Mouse (Mus musculus) stomach, embryonic 14.5 days (tissue): Measurements from ENCODE around the gene Pnma1. TPM values are rescaled to one million over a fixed set of nuclear protein-coding genes. Genes with fewer than 3 reads are reported as not detected.
"Not testable (repeated sequence)": the region's sequence is repeated elsewhere in the genome, so short reads cannot be mapped to it uniquely, and the experiment has no call there.

ENCODE experiments used
- ATAC-seq: fragments of 200-750 bp; cut with Nextera tagmentation; 2 replicates; pipeline ENCODE4 v1.8.0; 2017; ENCODE audit warnings: low read depth, moderate TSS enrichment; ENCODE audit not compliant: insufficient number of reproducible peaks, insufficient read depth, low FRiP score
- H3K27ac ChIP-seq: fragments of 300-500 bp; sonication (generic); 2 replicates; pipeline ENCODE4 v1.5.1; 2014; ENCODE audit warnings: mild to moderate bottlenecking, low read length, moderate library complexity, mixed read lengths
- H3K27me3 ChIP-seq: fragments of 300-500 bp; sonication (generic); 2 replicates; pipeline ENCODE4 v1.6.1; 2014; ENCODE audit warnings: low read length, control low read depth, mixed read lengths; ENCODE audit not compliant: control insufficient read depth, insufficient read depth
- H3K36me3 ChIP-seq: fragments of 300-500 bp; sonication (generic); 2 replicates; pipeline ENCODE4 v1.6.1; 2014; ENCODE audit warnings: mild to moderate bottlenecking, control low read depth, low read length, moderate library complexity, mixed read lengths; ENCODE audit not compliant: control insufficient read depth, insufficient read depth
- H3K4me1 ChIP-seq: fragments of 300-500 bp; sonication (generic); 2 replicates; pipeline ENCODE4 v1.6.1; 2014; ENCODE audit warnings: low read length, control low read depth, mixed read lengths; ENCODE audit not compliant: control insufficient read depth, insufficient read depth
- H3K4me2 ChIP-seq: fragments of 300-500 bp; sonication (generic); replicated peaks from 2 replicates; pipeline ENCODE4 v1.6.1; 2014; ENCODE audit warnings: low read depth, low read length, control low read depth
- H3K4me3 ChIP-seq: fragments of 300-500 bp; sonication (generic); 2 replicates; pipeline ENCODE4 v1.5.1; 2014; ENCODE audit warnings: low read depth, low read length, control low read depth
- H3K9ac ChIP-seq: fragments of 300-500 bp; sonication (generic); replicated peaks from 2 replicates; pipeline ENCODE4 v1.6.1; 2014; ENCODE audit warnings: low read depth, mild to moderate bottlenecking, control low read depth, low read length, moderate library complexity, mixed read lengths
- H3K9me3 ChIP-seq: fragments of 300-500 bp; sonication (generic); 2 replicates; pipeline ENCODE4 v1.6.1; 2016; ENCODE audit warnings: low read depth, low read length, control low read depth; ENCODE audit not compliant: control insufficient read depth
- WGBS: fragments of 180-500 bp; shearing (Covaris S2); extraction: QIAGEN DNeasy Blood & Tissue Kit; methylation state at CpG from one replicate; pipeline ENCODE4 v1.1.7; 2014; 5-methylcytosine and 5-hydroxymethylcytosine counted together
- polyA plus RNA-seq: library from polyadenylated mRNA; unstranded; fragments of >200 nt; fragmentation: Nextera tagmentation; extraction: Ambion mirVana; gene quantifications from 2 replicates; pipeline ENCODE4 v1.2.1, GENCODE M21; 2014

Gene Pnma1
- polyA plus RNA-seq, 1 experiment from 2014 or later: 0.45 TPM

DNA sequence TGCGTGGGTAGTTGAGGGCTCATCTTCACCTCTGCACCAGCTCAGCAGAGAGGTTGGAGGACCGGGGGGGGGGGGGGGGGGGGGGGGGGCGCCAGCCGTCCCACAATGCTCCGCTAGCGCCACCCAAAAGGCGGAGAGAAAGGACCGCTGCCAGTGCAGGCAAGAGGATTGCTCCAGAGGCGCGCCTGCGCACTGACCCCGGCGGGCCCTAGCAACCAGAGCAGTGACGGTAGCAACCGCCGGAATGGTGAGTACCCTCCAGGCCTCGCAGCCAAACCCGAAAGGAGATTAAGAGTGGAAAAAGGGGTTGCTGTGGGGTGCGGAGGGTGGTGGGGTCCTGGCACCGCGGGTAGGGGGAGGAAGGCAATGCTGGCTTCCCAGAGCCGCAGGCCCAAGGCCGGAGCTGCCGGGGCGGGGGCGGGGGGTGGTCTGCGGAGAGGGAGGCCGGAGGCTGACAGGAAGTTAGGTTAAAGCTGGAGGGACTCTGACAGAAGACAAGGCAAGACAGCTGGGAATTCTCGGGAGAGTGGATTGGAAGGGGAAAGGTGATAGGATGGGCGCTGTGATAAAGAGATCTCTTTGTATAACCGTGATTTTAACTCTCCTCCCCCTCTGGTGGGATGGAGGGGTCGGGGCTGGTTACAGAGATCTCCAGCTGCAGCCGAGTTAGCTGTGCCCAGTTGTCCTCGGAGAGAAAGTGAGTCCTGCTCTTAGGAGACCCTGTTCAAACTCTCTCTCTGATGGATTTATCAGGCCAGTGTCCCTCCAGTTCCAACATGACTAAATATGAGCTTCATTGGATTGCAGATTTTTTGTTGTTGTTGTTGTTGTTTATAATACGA is 33.9 kb downstream of the Pnma1 start, which contains the start of gene Dnal1:
TSS of gene Dnal1 (plus strand) at position 214 of the 842 bp plus-strand sequence.
- WGBS: 2% methylated on average over 31 of the region's 35 CpGs
- no peak within 1 kb of the TSS for H3K27ac ChIP-seq

GRCm38 (mm10) chr12:84113676-84114075 is 34.6 kb downstream of the Pnma1 start:
- Histone ChIP-seq H3K27me3 (no peaks in the 10 kb centered on the region), H3K4me2 (peak overlapping the region; percentile 39), H3K9me3 (no peaks in the 10 kb centered on the region), H3K4me3 (peak overlapping the region; percentile 62), H3K9ac (no peak overlapping the region), H3K27ac (no peak overlapping the region), H3K4me1 (no peaks in the 10 kb centered on the region), H3K36me3 (no peaks in the 10 kb centered on the region)
- WGBS: 41% methylated on average over 6 of the region's 6 CpGs
- no peak for ATAC-seq

More for the DNA sequence above, 33.9 kb downstream of the Pnma1 start, which contains the start of gene Dnal1:
- Histone ChIP-seq H3K4me2 (peak within 1 kb of the TSS; percentile 39), H3K9ac (peak within 1 kb of the TSS; percentile 15), H3K4me3 (peak within 1 kb of the TSS; percentile 62), H3K9me3 (no peaks in the 10 kb centered on the region), H3K4me1 (no peaks in the 10 kb centered on the region), H3K36me3 (no peaks in the 10 kb centered on the region), H3K27me3 (no peaks in the 10 kb centered on the region)
- ATAC-seq: peak; percentile 97

DNA sequence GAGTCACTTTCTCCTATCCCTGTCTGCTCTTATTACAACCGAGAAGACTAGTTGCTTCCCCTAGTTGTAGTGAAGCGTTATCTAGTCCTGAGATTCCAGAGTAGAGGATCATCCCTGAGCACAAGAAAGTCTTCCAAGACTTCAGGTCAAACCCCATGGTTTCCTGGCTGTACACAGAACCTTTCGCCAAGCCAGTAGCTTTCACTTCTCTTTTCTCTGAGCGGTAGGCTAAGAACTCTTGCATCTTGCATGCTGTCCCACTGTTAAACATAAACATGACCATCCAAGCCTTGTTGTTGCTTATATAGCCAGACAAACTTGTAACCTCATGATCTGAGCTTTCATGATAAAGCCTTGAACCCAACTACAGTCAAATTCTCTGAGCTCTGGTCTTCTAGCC is 37.5 kb downstream of the Pnma1 start:
- H3K36me3 ChIP-seq: no peaks in the 10 kb centered on the region
- no peak overlapping the region for H3K27ac ChIP-seq
- H3K9ac ChIP-seq: no peak overlapping the region
- no peak overlapping the region for H3K4me2 ChIP-seq
- no peak for ATAC-seq
- H3K27me3 ChIP-seq: no peaks in the 10 kb centered on the region
- H3K4me1 ChIP-seq: no peaks in the 10 kb centered on the region
- 94% methylated on average over 4 of the region's 4 CpGs for WGBS
- no peaks in the 10 kb centered on the region for H3K9me3 ChIP-seq
- H3K4me3 ChIP-seq: no peak overlapping the region

DNA sequence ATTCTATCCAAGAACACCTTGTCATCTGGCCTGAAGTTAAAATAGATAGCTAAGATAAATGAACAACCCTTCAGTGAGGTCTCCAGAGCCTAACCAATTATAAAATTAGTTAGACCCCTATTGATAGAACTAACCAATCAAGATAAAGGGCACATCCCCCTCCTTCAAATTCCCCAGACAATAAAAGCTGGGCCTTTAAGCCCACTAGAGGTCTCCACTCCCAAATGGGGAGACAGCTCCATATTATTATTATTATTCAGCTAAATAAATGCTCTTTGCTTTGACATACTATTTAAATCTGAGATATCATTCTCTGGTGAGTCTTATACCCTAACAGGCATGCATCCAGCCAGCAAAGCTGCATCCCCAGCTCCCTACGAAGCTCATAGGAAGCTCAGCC is 38.4 kb downstream of the Pnma1 start:
- 83% methylated on average over 1 of the region's 1 CpGs for WGBS
- H3K4me2 ChIP-seq: no peak overlapping the region
- no peaks in the 10 kb centered on the region for H3K4me1 ChIP-seq
- no peak overlapping the region for H3K9ac ChIP-seq
- no peaks in the 10 kb centered on the region for H3K27me3 ChIP-seq
- H3K4me3 ChIP-seq: no peak overlapping the region
- no peak overlapping the region for H3K27ac ChIP-seq
- H3K36me3 ChIP-seq: no peaks in the 10 kb centered on the region
- no peaks in the 10 kb centered on the region for H3K9me3 ChIP-seq
- no peak for ATAC-seq

GRCm38 (mm10) chr12:84107692-84108091 is 40.6 kb downstream of the Pnma1 start:
- WGBS: 74% methylated on average over 1 of the region's 1 CpGs
- Histone ChIP-seq H3K27me3 (no peaks in the 10 kb centered on the region), H3K27ac (no peak overlapping the region), H3K36me3 (no peaks in the 10 kb centered on the region), H3K9me3 (no peaks in the 10 kb centered on the region), H3K4me3 (no peak overlapping the region), H3K4me1 (no peaks in the 10 kb centered on the region), H3K9ac (no peak overlapping the region), H3K4me2 (no peak overlapping the region)
- ATAC-seq: no peak

- no peak overlapping the region for H3K4me2 ChIP-seq
- WGBS: 82% methylated on average over 3 of the region's 3 CpGs
- no peaks in the 10 kb centered on the region for H3K9me3 ChIP-seq
- no peak overlapping the region for H3K4me3 ChIP-seq
- no peak for ATAC-seq
- no peaks in the 10 kb centered on the region for H3K27me3 ChIP-seq
- no peak overlapping the region for H3K27ac ChIP-seq
- no peak overlapping the region for H3K9ac ChIP-seq
- H3K4me1 ChIP-seq: no peaks in the 10 kb centered on the region
- H3K36me3 ChIP-seq: no peaks in the 10 kb centered on the region
Measured at GRCm38 (mm10) chr12:84107012-84107411, 41.3 kb downstream of the Pnma1 start.

- no peak for ATAC-seq
- Histone ChIP-seq H3K4me2 (peak overlapping the region; percentile 49), H3K27me3 (no peaks in the 10 kb centered on the region), H3K4me3 (peak overlapping the region; percentile 38), H3K4me1 (no peaks in the 10 kb centered on the region), H3K36me3 (no peaks in the 10 kb centered on the region), H3K27ac (no peak overlapping the region), H3K9me3 (no peaks in the 10 kb centered on the region), H3K9ac (no peak overlapping the region)
- WGBS: 49% methylated on average over 2 of the region's 2 CpGs
Measured at GRCm38 (mm10) chr12:84101493-84101845, 46.8 kb downstream of the Pnma1 start.

- peak within 1 kb of the TSS; percentile 38 for H3K4me3 ChIP-seq
- peak within 1 kb of the TSS; percentile 49 for H3K4me2 ChIP-seq
- ATAC-seq: peak; percentile 69; the same call in 1 of the 2 replicates
- H3K4me1 ChIP-seq, H3K9me3 ChIP-seq, H3K27me3 ChIP-seq, H3K27ac ChIP-seq, H3K36me3 ChIP-seq: not testable (repeated sequence)
- H3K9ac ChIP-seq: peak within 1 kb of the TSS; percentile 57
- WGBS: under 1% methylated on average over 74 of the region's 80 CpGs
Measured at GRCm38 (mm10) chr12:84100604-84101492, 47.4 kb downstream of the Pnma1 start, which contains the start of gene Acot6. Acot6 (plus strand) TSS chr12:84100654.
